Mouse (Mus musculus) liver, adult 2 months (tissue): ENCODE measurements around the gene Peli2.

Experiments
- CTCF ChIP-seq: fragments of 200-500 bp; IDR thresholded peaks from 2 replicates; pipeline ENCODE4 v1.5.1; 2011; ENCODE audit warnings: low read depth, low read length, control low read depth
- POLR2A ChIP-seq: fragments of 200-500 bp; IDR thresholded peaks from 2 replicates; pipeline ENCODE4 v1.6.1; 2011; ENCODE audit warnings: low read length, control low read depth; ENCODE audit not compliant: insufficient read depth; ENCODE audit errors: extremely low read depth

- TF ChIP-seq POLR2A (no peak), CTCF (no peak)
These were observed 30.3 kb downstream of the Peli2 start for GRCm38 (mm10) chr14:48150903-48151302.
